Mouse (Mus musculus) frontal cortex, postnatal 10 days (tissue): ENCODE results near the gene Hip1.

ENCODE experiments used
- DNase-seq, 2 experiments: peaks; one replicate each; pipeline ENCODE4 v3.0.0; 2022; ENCODE audit warnings: low spot score in 2 of 2, mixed read lengths in 1 of 2

Gene Hip1

GRCm38 (mm10) chr5:135544865-135545797, at the start of gene Hip1:
TSS of gene Hip1 (minus strand) at chr5:135545120.
- peak; percentile 99 to 100 for DNase-seq

- DNase-seq: no peak
Measured at GRCm38 (mm10) chr5:135589996-135590784, 45.3 kb upstream of the Hip1 start.

DNA sequence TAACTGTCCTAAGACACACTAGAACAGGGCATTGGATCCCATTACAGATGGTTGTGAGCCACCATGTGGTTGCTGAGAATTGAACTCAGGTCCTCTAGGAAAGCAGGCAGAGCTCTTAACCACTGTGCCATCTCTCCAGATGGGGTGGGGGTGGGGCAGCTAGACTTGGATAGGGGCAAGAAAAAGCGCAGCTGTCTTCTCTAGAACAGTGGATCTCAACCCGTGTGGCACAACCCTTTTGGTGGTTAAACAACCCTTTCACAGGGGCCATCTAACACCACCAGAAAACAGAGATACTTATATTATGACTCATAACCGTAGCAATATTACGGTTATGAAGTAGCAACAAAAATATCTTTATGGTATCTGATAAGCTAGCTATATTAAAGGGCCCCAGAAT, 42.8 kb upstream of the Hip1 start:
- DNase-seq: no peak

GRCm38 (mm10) chr5:135585691-135586090, 40.8 kb upstream of the Hip1 start:
- no peak for DNase-seq

- DNase-seq: no peak
Measured at GRCm38 (mm10) chr5:135582330-135582729, 37.4 kb upstream of the Hip1 start.

- DNase-seq: peak; percentile 34 to 41
Measured at GRCm38 (mm10) chr5:135579331-135579751, 34.4 kb upstream of the Hip1 start.

DNA sequence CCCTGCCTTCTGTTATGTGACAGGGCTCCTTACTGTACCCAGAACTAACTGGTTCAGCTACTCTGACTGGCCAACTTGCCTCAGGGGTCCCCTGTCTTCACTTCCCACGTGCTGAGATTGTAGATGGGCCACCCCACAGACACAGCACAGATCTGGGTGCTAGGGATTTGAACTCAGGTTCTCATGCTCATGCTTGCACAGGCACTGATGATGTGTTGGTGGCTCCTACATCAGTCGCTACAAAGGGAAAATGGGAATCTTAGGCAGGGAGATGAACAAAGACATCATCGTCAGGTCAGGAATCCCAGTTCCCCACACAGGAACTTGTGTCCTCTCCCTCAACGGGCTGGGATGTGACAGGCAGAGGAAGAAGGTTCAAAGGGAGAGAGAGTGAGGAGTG, 31.1 kb upstream of the Hip1 start:
- no peak for DNase-seq

DNA sequence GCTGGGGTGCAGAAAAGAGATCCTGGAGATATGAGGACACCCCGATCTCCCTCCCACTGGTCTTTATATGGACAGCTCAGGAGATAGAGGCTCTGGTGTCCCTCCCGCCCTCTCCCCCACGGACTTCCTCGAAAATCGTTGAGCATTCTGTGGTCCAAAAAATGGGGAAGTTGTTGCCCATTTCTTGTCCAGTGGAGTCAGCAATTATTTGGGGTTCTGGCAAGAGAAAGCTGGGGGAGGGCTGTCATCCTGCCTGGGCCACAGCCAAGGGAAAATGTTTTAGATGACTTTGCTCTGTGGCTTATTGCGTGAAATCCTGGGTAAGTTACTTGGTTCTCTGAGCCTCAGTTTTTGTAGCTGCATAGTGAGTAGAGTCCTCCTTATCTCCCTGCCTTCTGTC, 28.1 kb upstream of the Hip1 start, which contains the start of gene Ccl24:
Gene Ccl24 (minus strand): TSS at position 44 of the 400 bp plus-strand sequence.
- no peak for DNase-seq

GRCm38 (mm10) chr5:135568698-135569097, 23.8 kb upstream of the Hip1 start:
- DNase-seq: no peak

DNA sequence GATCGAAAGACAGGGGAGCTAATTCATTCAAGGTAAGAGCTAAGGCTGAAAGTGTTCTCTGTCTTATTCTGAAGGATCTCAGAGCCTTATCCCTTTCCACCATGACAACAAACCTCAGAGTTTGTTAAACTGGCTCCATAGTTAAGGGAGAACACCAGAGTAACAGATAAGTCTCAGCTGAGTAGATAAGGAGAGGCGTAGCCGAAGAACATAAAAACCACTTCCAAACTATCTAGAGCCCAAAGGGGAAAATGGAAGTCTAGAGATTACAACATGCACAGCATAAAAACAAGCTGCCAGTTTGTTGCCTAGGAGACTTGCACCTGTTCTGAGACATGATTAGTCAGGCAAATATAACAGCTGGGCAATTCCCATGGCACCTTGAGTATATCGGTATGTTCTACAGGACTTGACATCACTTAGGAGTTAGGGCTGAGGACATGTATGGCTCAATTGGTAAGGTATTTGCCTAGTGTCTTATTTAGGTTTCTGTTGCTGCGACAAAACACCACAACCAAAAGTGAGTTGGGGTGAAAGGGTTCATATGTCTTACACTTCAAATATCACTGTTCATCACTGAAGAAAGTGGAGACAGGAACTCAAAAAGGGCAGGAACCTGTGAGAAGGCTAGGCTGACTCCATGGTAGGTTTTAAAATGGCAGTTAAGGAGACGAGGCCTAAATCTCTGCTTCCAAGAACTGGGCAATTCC, 22.8 kb upstream of the Hip1 start:
- DNase-seq: no peak

- no peak for DNase-seq
Measured at GRCm38 (mm10) chr5:135563469-135563868, 18.5 kb upstream of the Hip1 start, which contains the start of gene Ccl26. TSS of gene Ccl26 (minus strand) at chr5:135563569.

- no peak for DNase-seq
Measured at GRCm38 (mm10) chr5:135557671-135558070, 12.8 kb upstream of the Hip1 start.

DNA sequence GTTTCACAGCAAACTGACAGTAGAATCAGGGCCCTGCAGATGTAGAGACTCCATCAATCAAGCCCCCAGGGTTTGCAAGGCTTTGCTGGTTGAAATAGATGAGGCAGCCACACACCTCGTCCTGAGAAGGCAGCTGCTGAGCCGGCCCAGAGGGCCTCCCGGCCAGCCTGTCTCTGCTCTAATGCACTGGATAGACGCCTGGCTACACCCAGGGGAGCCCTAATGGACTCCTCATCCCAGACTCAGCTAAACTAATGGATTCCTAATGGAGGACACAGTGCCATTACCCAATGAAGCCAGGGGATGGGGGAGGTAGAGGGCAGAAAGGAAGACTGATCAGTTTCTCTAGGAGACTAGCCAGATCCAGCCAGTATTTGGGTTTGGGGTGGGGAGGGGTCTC, 12.1 kb upstream of the Hip1 start:
- no peak for DNase-seq

GRCm38 (mm10) chr5:135556259-135556658, 11.3 kb upstream of the Hip1 start:
- DNase-seq: no peak

GRCm38 (mm10) chr5:135551591-135551990, 6.7 kb upstream of the Hip1 start:
- DNase-seq: no peak

GRCm38 (mm10) chr5:135550910-135551309, 6.0 kb upstream of the Hip1 start:
- no peak for DNase-seq

GRCm38 (mm10) chr5:135547990-135548389, 3.1 kb upstream of the Hip1 start:
- DNase-seq: no peak

DNA sequence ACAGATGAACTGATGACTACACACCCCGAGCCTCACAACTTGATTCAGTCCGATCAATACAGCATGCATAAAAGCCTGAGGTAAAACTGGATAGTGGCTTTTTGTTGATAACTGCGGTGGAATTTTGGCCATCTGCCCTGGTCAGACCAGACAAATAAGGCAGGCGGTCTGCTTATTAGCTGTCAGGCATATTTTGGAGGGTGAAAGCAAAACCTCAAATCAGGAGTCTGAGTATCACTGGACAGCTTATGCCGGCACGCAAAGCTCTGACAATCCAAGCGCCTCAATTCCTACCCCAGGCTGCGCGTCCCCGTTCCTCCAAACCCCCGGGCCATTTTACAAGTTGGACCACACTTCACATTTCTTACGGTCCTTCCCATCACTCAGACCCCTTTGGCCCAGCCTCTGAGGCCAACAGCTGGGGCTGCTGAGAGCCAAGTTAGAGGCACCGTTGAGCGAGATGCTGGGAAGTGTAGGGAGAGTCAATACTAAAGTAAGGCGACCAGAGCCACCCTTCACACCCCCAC, 825 bp downstream of the Hip1 start:
- DNase-seq: no peak

DNA sequence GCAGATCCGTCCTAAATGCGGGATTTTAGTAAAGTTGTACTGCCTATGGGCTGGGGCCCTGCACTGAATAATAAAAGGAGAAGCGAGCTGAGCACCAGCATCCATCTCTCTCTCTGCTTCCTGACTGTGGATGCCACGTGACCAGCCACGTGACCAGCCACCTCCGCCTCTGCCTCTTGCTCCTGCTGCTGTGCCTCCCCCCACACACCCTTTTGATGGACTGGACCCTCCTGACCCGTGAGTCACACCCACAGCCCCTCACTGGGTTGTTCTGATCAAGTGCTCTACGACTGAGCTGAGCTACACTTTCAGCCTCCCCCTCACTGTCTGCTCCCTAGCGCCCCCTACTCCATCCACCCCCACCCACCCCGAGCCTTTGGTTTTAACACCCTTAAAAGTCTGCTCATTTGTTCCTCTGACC, 7.1 kb downstream of the Hip1 start:
- no peak for DNase-seq

DNA sequence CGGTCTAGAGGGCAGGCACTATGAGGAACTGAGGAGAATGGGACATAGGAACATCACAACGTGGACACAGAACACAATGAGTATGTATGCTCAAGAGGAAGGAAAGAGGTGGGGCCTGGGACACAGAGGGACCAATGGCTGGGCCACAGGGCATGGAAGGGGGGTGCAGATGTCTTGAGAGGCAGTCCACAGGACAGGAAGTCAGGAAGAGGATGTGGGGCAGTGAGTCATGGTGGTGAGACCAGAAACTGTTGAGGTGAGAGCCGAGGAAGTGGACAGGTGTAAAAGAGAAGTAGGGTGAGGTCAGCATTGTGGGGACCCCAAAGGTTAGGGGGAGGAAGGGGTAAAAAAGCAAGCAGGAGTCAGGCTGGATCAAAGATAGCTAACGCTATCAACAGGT, 7.6 kb downstream of the Hip1 start:
- DNase-seq: no peak

DNA sequence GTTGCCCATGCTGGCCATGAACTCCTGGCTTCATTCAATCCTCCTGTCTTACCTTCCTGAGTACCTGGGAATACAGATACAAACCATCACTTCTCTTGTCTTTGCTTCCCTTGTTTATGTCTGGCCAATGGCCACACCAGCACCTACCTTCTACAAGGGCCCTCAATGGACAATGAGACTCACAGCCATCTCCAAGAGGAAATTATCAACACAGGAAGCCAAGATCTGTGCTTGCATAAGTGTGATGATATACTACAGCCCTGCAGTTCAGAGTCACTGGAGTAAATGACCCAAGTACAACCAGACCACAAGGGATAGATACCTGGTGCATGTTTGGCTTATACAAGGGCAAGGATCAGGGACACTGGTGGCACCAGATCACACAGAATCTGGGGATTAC, 9.1 kb downstream of the Hip1 start:
- no peak for DNase-seq

DNA sequence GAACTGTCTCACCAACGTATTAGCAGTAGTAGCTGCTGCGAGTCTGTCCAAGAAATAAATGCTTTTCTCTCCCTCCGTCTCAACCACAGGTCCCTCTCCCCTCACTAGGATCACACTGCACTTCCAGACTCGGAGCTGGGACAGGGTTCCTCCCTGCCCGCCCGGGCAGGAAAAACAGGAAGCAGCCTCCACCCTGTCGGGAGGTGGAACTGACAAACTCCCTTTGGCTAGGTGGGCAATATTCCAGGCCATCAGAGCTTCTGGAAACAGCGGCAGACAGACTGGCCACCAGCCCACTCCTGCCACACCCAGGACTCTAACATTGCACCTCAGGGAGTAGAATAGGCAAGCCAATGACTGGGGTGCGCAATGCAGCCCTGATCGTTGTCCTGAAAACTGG, 11.5 kb downstream of the Hip1 start:
- no peak for DNase-seq
